Mouse (Mus musculus): ENCODE results near the gene Gm4491.

Gm4491 gene

DNA sequence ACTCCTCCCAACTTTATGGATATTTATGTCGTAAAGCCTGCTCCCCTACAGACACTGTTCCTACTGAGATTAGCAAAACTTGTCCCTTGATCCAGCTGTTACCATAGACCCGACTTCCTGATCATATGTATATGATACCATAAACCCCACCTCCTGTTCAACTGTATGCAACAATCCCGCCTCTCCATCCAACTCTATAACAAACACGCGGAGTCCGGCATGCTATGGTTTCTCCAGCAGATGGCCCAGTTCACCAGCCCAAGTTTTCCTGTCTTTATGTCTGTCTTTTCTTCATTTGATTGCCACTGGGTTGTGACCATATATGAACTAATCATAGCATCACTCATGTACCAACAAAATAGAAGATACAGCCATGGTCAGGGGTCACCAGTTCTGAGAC lies 40.1 kb downstream of the Gm4491 start:
- no peak for DNase-seq

DNA sequence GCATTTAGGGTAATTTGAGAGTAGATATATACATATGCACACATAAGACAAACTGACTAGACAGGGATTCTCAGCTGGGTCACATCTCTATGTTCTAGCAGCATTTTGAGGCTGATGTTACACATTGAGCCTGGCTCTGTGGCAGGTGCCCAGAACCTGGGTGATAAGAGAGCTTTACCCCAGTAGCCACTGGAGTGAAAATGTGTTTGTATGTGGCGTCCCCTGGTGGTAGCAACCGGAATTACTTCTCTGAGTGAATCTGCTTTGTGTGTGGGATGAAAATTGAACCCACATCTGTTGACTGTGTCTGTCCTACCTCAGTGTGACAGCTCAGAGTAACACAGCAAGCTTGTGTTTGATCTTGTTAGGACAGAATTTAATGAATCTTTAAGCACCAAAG lies 45.8 kb downstream of the Gm4491 start:
- DNase-seq, result peak; percentile 48

DNA sequence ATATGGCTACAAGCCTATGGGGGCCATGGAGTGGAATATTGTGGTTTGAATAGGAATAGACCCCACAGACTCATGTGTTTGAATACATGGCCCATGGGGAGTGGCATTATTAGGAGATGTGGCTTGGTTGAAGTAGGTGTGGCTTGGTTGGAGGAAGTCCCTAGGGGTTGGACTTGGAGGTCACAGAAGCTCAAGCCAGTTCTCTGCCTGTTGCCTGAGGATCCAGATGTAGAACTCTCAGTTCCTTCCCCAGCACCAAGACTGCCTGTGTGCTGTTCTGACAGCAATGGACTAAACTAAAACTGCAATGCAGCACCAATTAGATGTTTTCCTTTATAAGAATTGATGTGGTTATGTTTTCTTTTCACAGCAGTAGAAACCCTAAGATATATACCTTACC lies 49.6 kb downstream of the Gm4491 start:
- no peak for DNase-seq
